Mouse (Mus musculus) liver, postnatal 0 days (tissue): Measurements from ENCODE around the gene Chtf18.
A peak's percentile ranks its signal among the peaks of the same experiment; 100 is the strongest.

Experiments
- CTCF ChIP-seq: sonication (generic); IDR thresholded peaks from 2 replicates; pipeline ENCODE4 v1.5.1; 2016; ENCODE audit warnings: antibody characterized with exemption, low read depth
- EP300 ChIP-seq: IDR thresholded peaks from 2 replicates; pipeline ENCODE4 v1.6.1; 2016; ENCODE audit warnings: antibody characterized with exemption, low read depth, mild to moderate bottlenecking

DNA sequence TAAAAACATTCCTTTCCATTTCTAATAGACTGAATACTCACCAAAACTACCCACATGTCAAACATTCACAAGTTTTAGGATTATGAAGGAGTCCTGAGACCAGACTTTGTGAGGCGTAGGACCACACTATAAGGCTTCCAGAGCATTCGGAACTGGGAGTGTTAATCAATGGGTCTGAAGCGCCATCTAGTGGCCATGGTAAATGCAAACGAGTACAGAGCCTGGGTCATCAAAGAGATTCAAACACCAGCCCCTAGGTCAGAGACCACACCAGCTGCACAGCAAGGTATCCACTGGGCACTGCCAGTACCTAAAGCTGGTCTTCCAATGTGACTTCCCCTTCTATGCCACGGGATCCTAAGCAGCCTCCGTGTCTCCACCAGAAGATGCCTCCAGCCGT lies 28.8 kb downstream of the Chtf18 start:
- TF ChIP-seq CTCF = peak; percentile 88
- TF ChIP-seq EP300 = no peak
